Mouse (Mus musculus) megakaryocyte, embryonic 14.5 days (primary cell): ENCODE data around the gene Frmd4b.

Experiments
- FLI1 ChIP-seq: IDR thresholded peaks from 2 replicates; pipeline ENCODE4 v1.6.1; 2012; ENCODE audit warnings: low read length, inconsistent platforms, mixed read lengths
- GATA1 ChIP-seq: IDR thresholded peaks from 3 replicates; pipeline ENCODE4 v1.6.1; 2012; ENCODE audit warnings: mixed read lengths, low read length, inconsistent platforms, borderline replicate concordance

GRCm38 (mm10) chr6:97487535-97488081 lies 129.7 kb downstream of the Frmd4b start:
- TF ChIP-seq GATA1 = no peak
- no peak for TF ChIP-seq FLI1
